Mouse (Mus musculus) midbrain, embryonic 16.5 days (tissue): ENCODE data around the gene Apoa5. TPM values are rescaled to one million over a fixed set of nuclear protein-coding genes. Genes with fewer than 3 reads are reported as not detected.

ENCODE experiments used
- ATAC-seq: fragments of 200-750 bp; cut with Nextera tagmentation; 2 replicates; pipeline ENCODE4 v1.8.0; 2017; ENCODE audit warnings: moderate TSS enrichment
- H3K27ac ChIP-seq: fragments of 300-500 bp; sonication (generic); 2 replicates; pipeline ENCODE4 v1.5.1; 2014; ENCODE audit warnings: mild to moderate bottlenecking, low read length, mixed read lengths
- H3K27me3 ChIP-seq: fragments of 300-500 bp; sonication (generic); 2 replicates; pipeline ENCODE4 v1.6.1; 2014; ENCODE audit warnings: low read depth, low read length, mixed read lengths; ENCODE audit not compliant: control insufficient read depth, insufficient read depth
- H3K36me3 ChIP-seq: fragments of 300-500 bp; sonication (generic); 2 replicates; pipeline ENCODE4 v1.6.1; 2014; ENCODE audit warnings: mild to moderate bottlenecking, low read length, moderate library complexity, mixed read lengths; ENCODE audit not compliant: control insufficient read depth, insufficient read depth
- H3K4me1 ChIP-seq: fragments of 300-500 bp; sonication (generic); 2 replicates; pipeline ENCODE4 v1.6.1; 2014; ENCODE audit warnings: mild to moderate bottlenecking, low read length, mixed read lengths; ENCODE audit not compliant: control insufficient read depth, insufficient read depth
- H3K4me2 ChIP-seq: fragments of 300-500 bp; sonication (generic); 2 replicates; pipeline ENCODE4 v1.6.1; 2014; ENCODE audit warnings: mild to moderate bottlenecking, low read length, mixed read lengths
- H3K4me3 ChIP-seq: fragments of 300-500 bp; sonication (generic); 2 replicates; pipeline ENCODE4 v1.5.1; 2014; ENCODE audit warnings: low read depth, mild to moderate bottlenecking, low read length, moderate library complexity, mixed read lengths
- H3K9ac ChIP-seq: fragments of 300-500 bp; sonication (generic); 2 replicates; pipeline ENCODE4 v1.6.1; 2014; ENCODE audit warnings: low read depth, low read length, mixed read lengths
- H3K9me3 ChIP-seq: fragments of 300-500 bp; sonication (generic); replicated peaks from 2 replicates; pipeline ENCODE4 v1.6.1; 2014; ENCODE audit warnings: mild to moderate bottlenecking, low read length, mixed read lengths; ENCODE audit not compliant: control insufficient read depth, poor library complexity, severe bottlenecking
- WGBS: fragments of 180-500 bp; shearing (Covaris S2); extraction: QIAGEN DNeasy Blood & Tissue Kit; methylation state at CpG from one replicate; pipeline ENCODE4 v1.1.7; 2014; 5-methylcytosine and 5-hydroxymethylcytosine counted together
- polyA plus RNA-seq: library from polyadenylated mRNA; unstranded; fragments of >200 nt; fragmentation: Nextera tagmentation; extraction: Ambion mirVana; gene quantifications from 2 replicates; pipeline ENCODE4 v1.2.1, GENCODE M21; 2015

Apoa5 gene
- polyA plus RNA-seq, 1 experiment from 2014 or later: not detected

DNA sequence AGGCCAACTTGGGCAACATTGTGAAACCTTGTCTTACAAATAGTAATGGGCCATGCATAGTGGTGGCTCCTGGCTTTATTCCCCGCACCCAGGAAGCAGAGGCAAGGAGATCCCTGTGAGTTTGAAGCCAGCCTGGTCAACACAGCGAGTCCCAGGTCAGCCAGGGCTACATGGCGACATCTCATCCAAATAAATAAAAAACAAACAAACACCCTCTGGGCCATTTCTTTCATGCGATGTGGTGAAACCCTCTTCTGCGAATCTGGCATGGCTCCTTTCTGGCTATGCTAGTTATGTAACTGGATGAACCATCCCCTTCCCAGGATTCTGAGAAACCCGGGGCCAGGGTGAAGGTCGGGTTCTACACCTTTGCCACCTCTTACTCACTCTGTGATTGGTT lies 12.3 kb upstream of the Apoa5 start:
- 91% methylated on average over 7 of the region's 7 CpGs for WGBS
- Histone ChIP-seq H3K4me1 (no peaks in the 10 kb centered on the region), H3K27ac (no peak overlapping the region), H3K27me3 (peaks cover 11% of the 10 kb centered on the region), H3K4me2 (no peak overlapping the region), H3K36me3 (no peaks in the 10 kb centered on the region), H3K4me3 (no peak overlapping the region), H3K9me3 (no peaks in the 10 kb centered on the region), H3K9ac (no peak overlapping the region)
- no peak for ATAC-seq

- Histone ChIP-seq H3K4me3 (no peak overlapping the region), H3K27me3 (peaks cover 10% of the 10 kb centered on the region), H3K4me1 (no peaks in the 10 kb centered on the region), H3K4me2 (no peak overlapping the region), H3K9me3 (no peaks in the 10 kb centered on the region), H3K27ac (no peak overlapping the region), H3K9ac (no peak overlapping the region), H3K36me3 (no peaks in the 10 kb centered on the region)
- ATAC-seq: no peak
- 90% methylated on average over 10 of the region's 10 CpGs for WGBS
Observed at GRCm38 (mm10) chr9:46256658-46257385, 11.6 kb upstream of the Apoa5 start.

GRCm38 (mm10) chr9:46257546-46257945 lies 10.9 kb upstream of the Apoa5 start:
- Histone ChIP-seq H3K9me3 (no peaks in the 10 kb centered on the region), H3K36me3 (no peaks in the 10 kb centered on the region), H3K9ac (no peak overlapping the region), H3K27ac (no peak overlapping the region), H3K4me3 (no peak overlapping the region), H3K4me1 (no peaks in the 10 kb centered on the region), H3K4me2 (no peak overlapping the region), H3K27me3 (peaks cover 8% of the 10 kb centered on the region)
- ATAC-seq: no peak
- WGBS: 85% methylated on average over 3 of the region's 3 CpGs

GRCm38 (mm10) chr9:46259111-46259510 lies 9.3 kb upstream of the Apoa5 start:
- Histone ChIP-seq H3K4me3 (no peak overlapping the region), H3K27me3 (peaks cover 8% of the 10 kb centered on the region), H3K4me1 (no peaks in the 10 kb centered on the region), H3K4me2 (no peak overlapping the region), H3K36me3 (no peaks in the 10 kb centered on the region), H3K9me3 (no peaks in the 10 kb centered on the region), H3K27ac (no peak overlapping the region), H3K9ac (no peak overlapping the region)
- no peak for ATAC-seq
- WGBS: 91% methylated on average over 6 of the region's 6 CpGs

DNA sequence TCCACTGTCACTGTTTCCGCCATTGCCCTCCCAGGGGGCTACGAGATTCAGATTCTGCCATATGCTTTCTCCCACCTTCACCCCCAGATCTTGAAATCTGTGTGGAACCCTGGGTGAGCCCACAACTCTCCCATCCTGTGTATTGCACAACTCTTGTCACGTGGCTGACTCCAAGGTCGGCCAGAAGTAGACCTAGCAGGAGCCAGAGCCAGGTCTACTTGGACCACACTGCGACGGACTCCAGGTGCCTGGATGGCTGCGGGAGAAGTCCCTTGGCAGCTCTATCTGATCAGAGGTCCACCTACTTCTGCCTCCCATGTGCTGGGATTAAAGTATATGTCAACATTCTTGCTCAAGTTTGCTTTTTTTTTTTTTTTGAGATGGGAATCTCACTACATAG lies 7.3 kb upstream of the Apoa5 start:
- no peaks in the 10 kb centered on the region for H3K36me3 ChIP-seq
- no peak overlapping the region for H3K4me2 ChIP-seq
- no peak for ATAC-seq
- H3K9ac ChIP-seq: no peak overlapping the region
- no peak overlapping the region for H3K27ac ChIP-seq
- H3K27me3 ChIP-seq: peaks cover 5% of the 10 kb centered on the region
- 85% methylated on average over 7 of the region's 7 CpGs for WGBS
- H3K4me3 ChIP-seq: no peak overlapping the region
- H3K9me3 ChIP-seq: no peaks in the 10 kb centered on the region
- H3K4me1 ChIP-seq: no peaks in the 10 kb centered on the region

DNA sequence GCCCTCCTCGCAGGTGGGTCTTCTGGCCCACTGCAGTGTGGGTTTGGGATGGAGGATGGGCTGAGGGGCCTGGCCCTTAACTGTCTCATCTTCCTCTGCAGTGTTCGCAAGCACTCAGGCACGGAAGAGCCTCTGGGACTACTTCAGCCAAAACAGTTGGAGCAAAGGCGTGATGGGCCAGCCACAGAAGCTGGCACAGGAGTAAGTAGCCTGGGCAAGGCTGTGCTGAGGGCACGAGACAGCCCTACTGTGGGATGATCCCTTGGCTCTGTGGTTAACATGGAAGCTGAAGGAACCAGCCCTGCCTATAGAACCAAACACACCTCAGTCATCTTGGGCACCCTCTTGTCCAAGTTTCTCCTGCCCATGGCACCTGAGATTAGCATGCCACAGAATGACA lies 692 bp downstream of the Apoa5 start:
- Histone ChIP-seq H3K9me3 (no peaks in the 10 kb centered on the region), H3K36me3 (no peaks in the 10 kb centered on the region), H3K4me1 (peaks cover 6% of the 10 kb centered on the region), H3K4me3 (no peak overlapping the region), H3K27me3 (peaks cover 19% of the 10 kb centered on the region), H3K4me2 (no peak overlapping the region), H3K9ac (no peak overlapping the region), H3K27ac (no peak overlapping the region)
- WGBS: 86% methylated on average over 5 of the region's 5 CpGs
- no peak for ATAC-seq

- WGBS: 94% methylated on average over 4 of the region's 4 CpGs
- H3K9ac ChIP-seq: no peak overlapping the region
- peaks cover 19% of the 10 kb centered on the region for H3K27me3 ChIP-seq
- H3K9me3 ChIP-seq: no peaks in the 10 kb centered on the region
- peaks cover 6% of the 10 kb centered on the region for H3K4me1 ChIP-seq
- peaks cover 3% of the 10 kb centered on the region for H3K36me3 ChIP-seq
- ATAC-seq: no peak
- H3K27ac ChIP-seq: no peak overlapping the region
- no peak overlapping the region for H3K4me3 ChIP-seq
- no peak overlapping the region for H3K4me2 ChIP-seq
Observed at GRCm38 (mm10) chr9:46270782-46271181, 2.3 kb downstream of the Apoa5 start.

GRCm38 (mm10) chr9:46272070-46272469 lies 3.6 kb downstream of the Apoa5 start:
- H3K4me2 ChIP-seq: no peak overlapping the region
- H3K4me3 ChIP-seq: no peak overlapping the region

GRCm38 (mm10) chr9:46272677-46273454 lies 4.4 kb downstream of the Apoa5 start, which contains the start of gene Zpr1:
Gene Zpr1 (plus strand): TSS chr9:46273064.
- Histone ChIP-seq H3K9me3 (no peaks in the 10 kb centered on the region), H3K4me1 (peaks cover 6% of the 10 kb centered on the region), H3K27me3 (peaks cover 15% of the 10 kb centered on the region), H3K9ac (peak within 1 kb of the TSS; percentile 74), H3K36me3 (peaks cover 23% of the 10 kb centered on the region), H3K4me3 (peak within 1 kb of the TSS; percentile 72), H3K27ac (peak within 1 kb of the TSS; percentile 59), H3K4me2 (peak within 1 kb of the TSS; percentile 80)
- peak; percentile 97 for ATAC-seq
- WGBS: 5% methylated on average over 42 of the region's 45 CpGs

More at GRCm38 (mm10) chr9:46272070-46272469, 3.6 kb downstream of the Apoa5 start:
- no peak overlapping the region for H3K9ac ChIP-seq
- no peak for ATAC-seq
- H3K27ac ChIP-seq: no peak overlapping the region
- peaks cover 16% of the 10 kb centered on the region for H3K36me3 ChIP-seq
- no peaks in the 10 kb centered on the region for H3K9me3 ChIP-seq
- peaks cover 19% of the 10 kb centered on the region for H3K27me3 ChIP-seq
- WGBS: 86% methylated on average over 9 of the region's 9 CpGs
- H3K4me1 ChIP-seq: peaks cover 6% of the 10 kb centered on the region
